ENCODE assay signal across 20 mouse cellular contexts in the genomic region with DNA sequence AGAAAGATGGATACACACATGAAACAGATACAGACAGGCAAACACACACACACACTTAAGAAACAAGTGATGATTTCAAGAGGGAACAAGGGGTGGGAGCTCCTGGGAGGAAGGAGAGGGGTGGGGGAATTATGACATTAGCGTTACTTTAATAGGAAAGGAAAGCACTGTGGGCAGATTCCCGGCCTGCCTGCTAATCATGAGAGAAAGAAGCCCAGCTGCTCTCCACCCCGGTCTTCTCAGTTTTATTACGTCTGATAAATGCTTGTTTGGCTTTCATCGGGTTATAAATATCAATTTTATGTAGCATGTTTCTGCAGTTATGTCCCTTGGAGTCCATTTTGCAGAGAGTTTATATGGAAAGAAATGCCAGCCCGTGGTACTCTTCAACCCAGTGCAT.
"Had no signal": no experiment of that assay in that cellular context is flagged by ENCODE, and none has a peak within 500 bp of the region (broad histone marks: within the 10 kb centered on the region; RNA-seq: fewer than 3 reads in every experiment).

No protein-coding gene starts in this region.

- H3K27ac ChIP-seq: lung, embryonic 15.5 days; macrophage; midbrain, embryonic 13.5 days; midbrain, embryonic 15.5 days; neural tube, embryonic 13.5 days had no signal

- H3K36me3 ChIP-seq: lung, embryonic 15.5 days; midbrain, embryonic 13.5 days; midbrain, embryonic 15.5 days; neural tube, embryonic 13.5 days had no signal

- H3K4me3 ChIP-seq: lung, embryonic 15.5 days; megakaryocyte, embryonic 14.5 days; midbrain, embryonic 13.5 days; midbrain, embryonic 15.5 days; neural tube, embryonic 13.5 days had no signal

- H3K9me3 ChIP-seq: lung, embryonic 15.5 days; megakaryocyte, embryonic 14.5 days; midbrain, embryonic 13.5 days; midbrain, embryonic 15.5 days; neural tube, embryonic 13.5 days had no signal

- DNase-seq: liver, postnatal 0 days; lung, adult 2 months; lung, postnatal 14 days; lung, postnatal 36 days; retina, postnatal 1 day; right cerebral cortex, adult 18-20 months; right cerebral cortex, postnatal 25 days; right cerebral cortex, postnatal 4 days; spleen, adult 18-20 months; thymus, adult 18-20 months; thymus, postnatal 14 days; thymus, postnatal 4 days had no signal

- H3K9ac ChIP-seq: liver, postnatal 0 days; lung, embryonic 15.5 days; midbrain, embryonic 13.5 days; midbrain, embryonic 15.5 days; neural tube, embryonic 13.5 days had no signal

- ATAC-seq: liver, postnatal 0 days; lung, postnatal 0 days; midbrain, embryonic 13.5 days; midbrain, embryonic 15.5 days had no signal

- H3K4me1 ChIP-seq: lung, embryonic 15.5 days; megakaryocyte, embryonic 14.5 days; midbrain, embryonic 13.5 days; midbrain, embryonic 15.5 days had no signal

- H3K4me2 ChIP-seq: lung, embryonic 15.5 days; midbrain, embryonic 11.5 days; midbrain, embryonic 13.5 days; midbrain, embryonic 15.5 days; neural tube, embryonic 13.5 days had no signal

- H3K27me3 ChIP-seq: lung, embryonic 15.5 days; midbrain, embryonic 13.5 days; midbrain, embryonic 15.5 days; neural tube, embryonic 13.5 days had no signal
